Comparison of ENCODE assay signal across 10 mouse cellular contexts in the genomic region with DNA sequence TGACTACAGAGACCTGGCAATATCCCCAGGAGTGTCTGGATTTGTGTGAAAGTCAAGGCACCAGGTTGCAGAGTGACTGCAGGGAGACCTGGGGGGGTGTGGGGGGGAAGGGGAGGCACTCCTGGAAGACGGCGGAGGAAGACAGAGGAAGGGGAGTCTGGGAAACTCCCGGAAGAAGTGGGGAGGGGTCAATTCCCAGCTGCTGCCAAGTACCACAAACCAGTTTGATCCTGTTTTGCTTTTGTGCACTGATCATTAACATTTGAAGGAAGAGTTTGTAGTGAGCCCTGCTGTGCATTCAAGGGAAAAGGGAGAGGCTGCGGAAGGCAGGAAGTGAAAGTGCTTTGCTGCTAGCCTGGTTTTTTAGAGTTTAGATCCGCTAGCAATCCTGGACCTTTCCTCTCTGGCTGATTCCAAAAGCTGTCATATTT. TPM values are rescaled to one million over a fixed set of nuclear protein-coding genes. Genes with fewer than 3 reads are reported as not detected.
DNase-seq lines count a peak whose midpoint lies in the region; ATAC-seq and TF ChIP-seq lines count a peak whose summit lies in the region.
"Had no signal": no experiment of that assay in that cellular context is flagged by ENCODE, and none has a peak within 500 bp of the region (broad histone marks: within the 10 kb centered on the region; RNA-seq: fewer than 3 reads in every experiment).

No protein-coding gene starts in this region.

- TF ChIP-seq CTCF in layer of hippocampus, adult 2 months (conservative IDR thresholded peaks at IDR 0.05) = no peak

- H3K4me3 ChIP-seq in layer of hippocampus, adult 2 months = peak overlapping the region; percentile 30
- H3K4me3 ChIP-seq in heart, embryonic 13.5 days = peak overlapping the region; percentile 28
- peak overlapping the region; percentile 30 for H3K4me3 ChIP-seq in limb, embryonic 10.5 days

- 10% methylated on average over 5 of the region's 5 CpGs for WGBS in heart, embryonic 13.5 days
- WGBS in limb, embryonic 10.5 days = 3% methylated on average over 5 of the region's 5 CpGs

- H3K27ac ChIP-seq in layer of hippocampus, adult 2 months = no peak overlapping the region
- peak overlapping the region; percentile 54 for H3K27ac ChIP-seq in heart, embryonic 13.5 days (replicated peaks)
- H3K27ac ChIP-seq in limb, embryonic 10.5 days = peak overlapping the region; percentile 83

- H3K9me3 ChIP-seq in heart, embryonic 13.5 days = no peaks in the 10 kb centered on the region
- no peaks in the 10 kb centered on the region for H3K9me3 ChIP-seq in limb, embryonic 10.5 days (replicated peaks)

- ATAC-seq in heart, embryonic 13.5 days (ENCODE audit: extremely low read depth, insufficient number of reproducible peaks, low FRiP score, low TSS enrichment) = no peak

- peaks cover 42% of the 10 kb centered on the region for H3K4me1 ChIP-seq in heart, embryonic 13.5 days
- H3K4me1 ChIP-seq in limb, embryonic 10.5 days = peaks cover 37% of the 10 kb centered on the region

- peak overlapping the region; percentile 58 for H3K4me2 ChIP-seq in heart, embryonic 13.5 days

- peak overlapping the region; percentile 63 for H3K9ac ChIP-seq in heart, embryonic 13.5 days

- DNase-seq in layer of hippocampus, adult 2 months (ENCODE audit: low spot score in 2 of 2) = no peak
- no peak for DNase-seq in layer of hippocampus, postnatal 25 days (ENCODE audit: extremely low spot score in 1 of 2, low spot score in 1 of 2)
- peak; percentile 63 for DNase-seq in limb, embryonic 10.5 days (ENCODE audit: low spot score)
- peak; percentile 62 for DNase-seq in retina, embryonic 14.5 days (ENCODE audit: low spot score)
- DNase-seq in right cerebral cortex, postnatal 14 days = no peak
- no peak for DNase-seq in urinary bladder, postnatal 25 days (ENCODE audit: low spot score)
- DNase-seq in layer of hippocampus, adult 9-11 months = no peak

- H3K36me3 ChIP-seq in heart, embryonic 13.5 days = no peaks in the 10 kb centered on the region
- no peaks in the 10 kb centered on the region for H3K36me3 ChIP-seq in limb, embryonic 10.5 days

- H3K27me3 ChIP-seq in heart, embryonic 13.5 days (replicated peaks) = peaks cover 1% of the 10 kb centered on the region; the same call in 1 of the 2 replicates
- peaks cover 26% of the 10 kb centered on the region for H3K27me3 ChIP-seq in limb, embryonic 10.5 days (ENCODE audit: low read depth, poor library complexity, severe bottlenecking)

RNA-seq across cellular contexts. Expression of a gene that starts 9.1 kb away (rescaled TPM):
- under 1 TPM; 0.17 to 0.18 TPM for total RNA-seq in layer of hippocampus, adult 2 months (2021)
- under 1 TPM; 0.12 to 0.22 TPM for total RNA-seq in layer of hippocampus, postnatal 25 days (2021)
- polyA plus RNA-seq in heart, embryonic 13.5 days (2015; fragmentation: Nextera tagmentation; extraction: Ambion mirVana) = 0.27 and 0.59 TPM in 2 replicates
- polyA plus RNA-seq in limb, embryonic 10.5 days (2016; fragmentation: Nextera tagmentation; extraction: Ambion mirVana) = not detected in 2 replicates
- total RNA-seq: MEL had no signal

RNA-seq across cellular contexts. Expression of a gene that starts 55.6 kb away (rescaled TPM):
- not detected for total RNA-seq in layer of hippocampus, adult 2 months (2021)
- total RNA-seq in layer of hippocampus, postnatal 25 days (2021) = not detected
- polyA plus RNA-seq in heart, embryonic 13.5 days (2015; fragmentation: Nextera tagmentation; extraction: Ambion mirVana) = not detected in 2 replicates
- polyA plus RNA-seq in limb, embryonic 10.5 days (2016; fragmentation: Nextera tagmentation; extraction: Ambion mirVana) = not detected in 2 replicates
- total RNA-seq: MEL had no signal
- polyA plus RNA-seq: liver, embryonic 16.5 days had no signal

Comparison
In these comparisons a context has a peak if more than half of its experiments do, and no peak if none do; other contexts are left out.
1. DNase-seq: peak in limb, embryonic 10.5 days (single experiment) and retina, embryonic 14.5 days (single experiment); none in layer of hippocampus, adult 2 months (0 of 2), layer of hippocampus, postnatal 25 days (0 of 2), right cerebral cortex, postnatal 14 days (single experiment), urinary bladder, postnatal 25 days (single experiment) and layer of hippocampus, adult 9-11 months (single experiment).
2. Peak in every context shown above with its lines, with median percentiles within 50 percentile points of each other: H3K4me3 ChIP-seq.